Mouse (Mus musculus): ENCODE results near the gene 9130204L05Rik. TPM values are rescaled to one million over a fixed set of nuclear protein-coding genes. Genes with fewer than 3 reads are reported as not detected.

The 9130204L05Rik gene
- not detected for total RNA-seq (2021)
- long read RNA-seq, experiment 1: 0 reads
- long read RNA-seq, experiment 2: 0 reads

DNA sequence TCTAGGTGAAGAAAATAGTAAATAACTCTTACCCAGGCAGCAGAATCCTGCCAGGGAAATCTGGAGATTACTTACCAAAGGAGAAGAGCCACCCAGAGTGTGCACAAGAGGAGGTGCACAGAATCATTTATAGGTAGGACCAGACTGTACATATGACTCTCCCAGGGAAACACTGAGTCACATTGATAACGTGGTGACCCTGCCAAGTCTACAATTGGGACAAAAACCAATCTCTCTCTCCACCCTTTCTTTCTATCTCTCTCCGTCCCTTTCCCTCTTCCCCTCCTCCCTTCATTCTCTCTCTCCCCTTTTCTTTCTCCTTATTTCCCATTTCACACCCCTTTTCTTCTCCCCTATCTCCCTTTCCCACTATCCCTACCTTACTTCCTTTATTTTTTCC, at the start of gene 9130204L05Rik:
TSS of gene 9130204L05Rik (minus strand) at position 101 of the 400 bp plus-strand sequence.
- no peak for DNase-seq

DNA sequence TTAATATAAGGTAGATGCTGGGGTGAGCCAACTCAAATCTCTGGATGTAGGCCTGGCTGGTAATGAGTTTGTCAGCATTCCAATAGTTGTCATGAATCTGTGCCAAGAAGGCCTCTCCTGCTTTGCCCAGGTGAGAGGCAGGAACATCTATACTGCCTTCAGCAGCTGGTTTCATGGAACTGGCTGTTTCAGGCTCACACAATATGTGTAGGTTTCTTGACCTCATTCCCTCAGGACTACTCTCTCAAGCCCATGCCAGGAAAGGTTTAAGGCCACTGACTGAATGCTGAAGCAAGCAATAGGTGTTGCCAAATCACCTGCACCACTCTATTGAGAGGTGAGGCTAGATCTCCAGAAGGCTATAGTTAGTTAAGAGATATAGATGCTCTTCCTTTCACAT, 18.1 kb upstream of the 9130204L05Rik start:
- no peak for DNase-seq

DNA sequence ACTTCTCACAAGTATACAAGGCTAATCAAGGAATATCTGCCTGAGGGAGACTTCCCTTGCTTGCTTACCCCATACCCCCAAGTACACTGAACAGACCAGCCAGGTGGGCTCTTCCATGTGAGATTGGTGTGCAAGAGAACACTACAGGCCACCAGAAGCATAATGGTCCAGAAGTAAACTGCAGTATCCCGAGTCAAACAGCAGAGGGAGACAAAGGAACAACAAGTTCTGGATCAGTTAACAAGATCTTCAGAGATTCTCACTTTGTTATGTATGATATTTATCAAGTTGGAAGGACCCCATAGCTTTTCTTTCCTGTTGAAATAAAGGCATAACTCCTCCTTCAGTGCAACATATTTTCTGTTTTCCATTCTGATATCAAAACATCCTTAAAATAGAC, 31.4 kb downstream of the 9130204L05Rik start:
- no peak for DNase-seq

DNA sequence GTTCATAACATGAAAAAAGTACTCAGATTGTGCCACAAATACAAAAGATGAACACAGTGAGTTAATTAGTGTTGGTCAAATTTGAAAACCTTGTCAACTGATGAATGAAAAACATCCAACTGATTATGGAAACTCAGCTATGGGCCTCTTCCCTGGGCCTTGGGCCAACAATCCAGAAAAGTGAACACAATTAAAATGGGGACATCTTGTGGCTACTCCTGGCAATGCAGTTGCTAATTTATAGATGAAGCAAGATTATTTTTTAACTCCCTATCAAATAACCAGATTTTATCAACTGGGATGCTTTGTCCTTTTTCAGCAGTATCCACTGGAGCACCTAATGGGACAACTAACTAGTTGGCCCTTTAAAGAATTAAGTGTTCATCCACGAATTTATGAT, 37.9 kb downstream of the 9130204L05Rik start:
- peak in 1 of 2 experiments; percentile 24 for DNase-seq

All from adrenal gland, postnatal 36 days (tissue).